Mouse (Mus musculus) MEL (cell line): ENCODE results near the gene Slc9b2.

ENCODE experiments used
- CTCF ChIP-seq, 3 experiments: IDR thresholded peaks in 2 of 3; conservative IDR thresholded peaks in 1 of 3; 2 replicates each; pipeline ENCODE4 v1.5.1; 2011 to 2012; ENCODE audit warnings: low read length in 3 of 3, low read depth in 2 of 3, mild to moderate bottlenecking in 2 of 3, improper control_type of control experiment in 1 of 3, inconsistent platforms in 1 of 3, mixed read lengths in 1 of 3, moderate library complexity in 1 of 3; ENCODE audit not compliant: control insufficient read depth in 1 of 3, insufficient read depth in 1 of 3, poor library complexity in 1 of 3, severe bottlenecking in 1 of 3
- EP300 ChIP-seq, 2 experiments: IDR thresholded peaks; 2 replicates each; pipeline ENCODE4 v1.6.1; 2011; ENCODE audit warnings: improper control_type of control experiment in 2 of 2, low read length in 2 of 2, low read depth in 1 of 2, mild to moderate bottlenecking in 1 of 2
- ETS1 ChIP-seq: IDR thresholded peaks from 2 replicates; pipeline ENCODE4 v1.6.1; 2012; ENCODE audit warnings: low read depth, mild to moderate bottlenecking, inconsistent platforms, low read length, improper control_type of control experiment, moderate library complexity
- MAX ChIP-seq: IDR thresholded peaks from 2 replicates; pipeline ENCODE4 v1.6.1; 2011; ENCODE audit warnings: low read length, improper control_type of control experiment
- NRF1 ChIP-seq: IDR thresholded peaks from 2 replicates; pipeline ENCODE4 v1.6.1; 2014; ENCODE audit warnings: low read depth, mild to moderate bottlenecking, inconsistent platforms, low read length, improper control_type of control experiment, moderate library complexity; ENCODE audit not compliant: poor library complexity, insufficient read depth, severe bottlenecking
- POLR2A ChIP-seq, 2 experiments: IDR thresholded peaks; 2 replicates each; pipeline ENCODE4 v1.6.1; 2011 to 2012; ENCODE audit warnings: low read length in 2 of 2, mild to moderate bottlenecking in 2 of 2, control low read depth in 1 of 2, improper control_type of control experiment in 1 of 2, low read depth in 1 of 2, moderate library complexity in 1 of 2; ENCODE audit not compliant: control insufficient read depth in 1 of 2, insufficient read depth in 1 of 2, poor library complexity in 1 of 2
- RCOR1 ChIP-seq: IDR thresholded peaks from 2 replicates; pipeline ENCODE4 v1.6.1; 2012; ENCODE audit warnings: low read depth, mild to moderate bottlenecking, inconsistent platforms, low read length, improper control_type of control experiment
- SIN3A ChIP-seq: IDR thresholded peaks from 2 replicates; pipeline ENCODE4 v1.6.1; 2012; ENCODE audit warnings: low read length, improper control_type of control experiment, inconsistent platforms
- USF1 ChIP-seq: IDR thresholded peaks from 2 replicates; pipeline ENCODE4 v1.6.1; 2014; ENCODE audit warnings: low read depth, mild to moderate bottlenecking, inconsistent platforms, low read length, improper control_type of control experiment, moderate library complexity
- ZC3H11A ChIP-seq: IDR thresholded peaks from 2 replicates; pipeline ENCODE4 v1.6.1; 2012; ENCODE audit warnings: low read depth, mild to moderate bottlenecking, inconsistent platforms, low read length, improper control_type of control experiment
- ZMIZ1 ChIP-seq: IDR thresholded peaks from 2 replicates; pipeline ENCODE4 v1.6.1; 2012; ENCODE audit warnings: low read depth, mild to moderate bottlenecking, inconsistent platforms, low read length, improper control_type of control experiment, moderate library complexity

- TF ChIP-seq POLR2A (IDR thresholded peaks at IDR 0.05; ENCODE audit: control insufficient read depth in 1 of 2, insufficient read depth in 1 of 2, low read depth in 1 of 2, low read length in 2 of 2, poor library complexity in 1 of 2) (no peak), ZMIZ1 (no peak), SIN3A (no peak), EP300 (IDR thresholded peaks at IDR 0.05; ENCODE audit: low read depth in 1 of 2, low read length in 2 of 2) (no peak), CTCF (IDR thresholded peaks at IDR 0.05 in 2 of 3, conservative IDR thresholded peaks at IDR 0.05 in 1 of 3; ENCODE audit: control insufficient read depth in 1 of 3, insufficient read depth in 1 of 3, low read depth in 2 of 3, low read length in 3 of 3, poor library complexity in 1 of 3, severe bottlenecking in 1 of 3) (peak; percentile 72 to 79 (median 78)), RCOR1 (no peak), MAX (no peak), USF1 (no peak), NRF1 (no peak), ETS1 (no peak), ZC3H11A (peak; percentile 46)
Measured at GRCm38 (mm10) chr3:135328560-135328959, 21.1 kb downstream of the Slc9b2 start.
